Mouse (Mus musculus) lung, postnatal 0 days (tissue): ENCODE data around the gene Arhgap8. TPM values are rescaled to one million over a fixed set of nuclear protein-coding genes. Genes with fewer than 3 reads are reported as not detected.

Experiments used
- ATAC-seq: fragments of 200-750 bp; cut with Nextera tagmentation; 2 replicates; pipeline ENCODE4 v1.8.0; 2017; ENCODE audit warnings: moderate library complexity
- DNase-seq: peaks from one replicate; pipeline ENCODE4 v3.0.0-alpha.2; 2016; ENCODE audit warnings: low spot score
- H3K27ac ChIP-seq: fragments of 300-500 bp; sonication (generic); 2 replicates; pipeline ENCODE4 v1.5.1; 2014; ENCODE audit warnings: antibody characterized with exemption, mild to moderate bottlenecking, low read length, mixed read lengths
- H3K27me3 ChIP-seq: fragments of 300-500 bp; sonication (generic); replicated peaks from 2 replicates; pipeline ENCODE4 v1.6.1; 2014; ENCODE audit warnings: low read length, mixed read lengths; ENCODE audit not compliant: insufficient read depth
- H3K36me3 ChIP-seq: fragments of 300-500 bp; sonication (generic); 2 replicates; pipeline ENCODE4 v1.6.1; 2014; ENCODE audit warnings: low read length, mixed read lengths; ENCODE audit not compliant: insufficient read depth
- H3K4me1 ChIP-seq: fragments of 300-500 bp; sonication (generic); 2 replicates; pipeline ENCODE4 v1.6.1; 2014; ENCODE audit warnings: antibody characterized with exemption, low read depth, low read length, mixed read lengths; ENCODE audit not compliant: insufficient read depth
- H3K4me2 ChIP-seq: fragments of 300-500 bp; sonication (generic); replicated peaks from 2 replicates; pipeline ENCODE4 v1.6.1; 2014; ENCODE audit warnings: low read depth, mild to moderate bottlenecking, low read length, moderate library complexity, mixed read lengths
- H3K4me3 ChIP-seq: fragments of 300-500 bp; sonication (generic); 2 replicates; pipeline ENCODE4 v1.5.1; 2014; ENCODE audit warnings: low read depth, low read length
- H3K9ac ChIP-seq: fragments of 300-500 bp; sonication (generic); replicated peaks from 2 replicates; pipeline ENCODE4 v1.6.1; 2014; ENCODE audit warnings: low read depth, mild to moderate bottlenecking
- H3K9me3 ChIP-seq: fragments of 300-500 bp; sonication (generic); 2 replicates; pipeline ENCODE4 v1.6.1; 2016; ENCODE audit warnings: low read length, mixed read lengths
- CTCF ChIP-seq: IDR thresholded peaks from 2 replicates; pipeline ENCODE4 v1.5.1; 2016; ENCODE audit warnings: antibody characterized with exemption, mild to moderate bottlenecking
- EP300 ChIP-seq: IDR thresholded peaks from 2 replicates; pipeline ENCODE4 v1.6.1; 2016; ENCODE audit warnings: antibody characterized with exemption, mild to moderate bottlenecking, control low read depth
- WGBS: fragments of 180-500 bp; shearing (Covaris S2); extraction: QIAGEN DNeasy Blood & Tissue Kit; methylation state at CpG from one replicate; pipeline ENCODE4 v1.1.7; 2014; 5-methylcytosine and 5-hydroxymethylcytosine counted together
- polyA plus RNA-seq: library from polyadenylated mRNA; unstranded; fragments of >200 nt; fragmentation: Nextera tagmentation; extraction: Ambion mirVana; gene quantifications from 2 replicates; pipeline ENCODE4 v1.2.1, GENCODE M21; 2015

Gene Arhgap8
- polyA plus RNA-seq, 1 experiment from 2014 or later: 15.9 TPM

DNA sequence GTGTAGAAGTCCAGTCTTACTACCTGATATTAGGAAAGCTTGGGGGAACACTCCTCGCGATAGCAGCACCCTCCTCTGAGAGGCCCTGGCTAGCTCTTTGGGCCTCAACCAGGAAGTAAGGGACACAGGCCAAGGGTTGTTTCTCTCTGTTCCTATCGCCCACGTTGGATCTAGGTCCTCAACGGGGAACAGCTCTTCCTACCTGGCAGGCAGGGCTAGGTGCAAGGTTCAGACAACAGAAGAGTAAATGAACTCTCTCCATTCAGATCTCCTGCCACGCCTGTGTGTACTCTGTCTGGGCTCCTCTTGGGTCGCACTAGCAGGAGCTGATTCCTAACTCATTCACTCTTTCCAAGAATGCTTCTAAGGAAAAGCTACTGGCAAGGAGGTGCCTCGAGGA lies 44.5 kb upstream of the Arhgap8 start:
- Histone ChIP-seq H3K9ac (no peak overlapping the region), H3K9me3 (no peaks in the 10 kb centered on the region), H3K36me3 (no peaks in the 10 kb centered on the region), H3K4me1 (peaks cover 5% of the 10 kb centered on the region; the same call in 1 of the 2 replicates), H3K27ac (no peak overlapping the region), H3K4me2 (no peak overlapping the region), H3K27me3 (no peaks in the 10 kb centered on the region), H3K4me3 (no peak overlapping the region)
- DNase-seq (no peak), ATAC-seq (no peak)
- TF ChIP-seq EP300 (no peak), CTCF (no peak)
- 47% methylated on average over 8 of the region's 8 CpGs for WGBS

DNA sequence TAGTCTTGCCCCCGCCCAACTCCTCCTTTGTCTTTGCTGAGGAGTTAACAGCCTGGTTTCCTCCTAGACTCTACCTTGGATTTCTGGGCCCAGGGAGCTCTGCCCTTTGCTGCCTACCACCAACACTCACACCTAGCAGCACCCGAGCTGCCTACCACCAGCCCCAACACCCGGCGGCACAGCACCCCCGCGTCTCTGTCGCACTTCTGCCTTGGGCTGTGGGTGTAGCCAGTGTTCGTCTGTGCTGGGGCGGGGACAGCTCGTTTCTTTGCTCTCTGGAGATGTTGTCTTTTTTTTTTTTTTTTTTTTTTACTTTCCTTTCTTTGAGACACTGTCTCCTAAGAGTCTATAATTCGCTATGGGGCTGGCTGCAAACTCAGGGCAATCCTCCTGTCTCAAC lies 41.9 kb upstream of the Arhgap8 start:
- DNase-seq (no peak), ATAC-seq (no peak)
- Histone ChIP-seq H3K27me3 (no peaks in the 10 kb centered on the region), H3K27ac (no peak overlapping the region), H3K9ac (no peak overlapping the region), H3K4me3 (no peak overlapping the region), H3K4me2 (no peak overlapping the region), H3K4me1 (peaks cover 5% of the 10 kb centered on the region; the same call in 1 of the 2 replicates), H3K9me3 (no peaks in the 10 kb centered on the region), H3K36me3 (no peaks in the 10 kb centered on the region)
- 52% methylated on average over 11 of the region's 11 CpGs for WGBS
- TF ChIP-seq EP300: no peak
- TF ChIP-seq CTCF: no peak

DNA sequence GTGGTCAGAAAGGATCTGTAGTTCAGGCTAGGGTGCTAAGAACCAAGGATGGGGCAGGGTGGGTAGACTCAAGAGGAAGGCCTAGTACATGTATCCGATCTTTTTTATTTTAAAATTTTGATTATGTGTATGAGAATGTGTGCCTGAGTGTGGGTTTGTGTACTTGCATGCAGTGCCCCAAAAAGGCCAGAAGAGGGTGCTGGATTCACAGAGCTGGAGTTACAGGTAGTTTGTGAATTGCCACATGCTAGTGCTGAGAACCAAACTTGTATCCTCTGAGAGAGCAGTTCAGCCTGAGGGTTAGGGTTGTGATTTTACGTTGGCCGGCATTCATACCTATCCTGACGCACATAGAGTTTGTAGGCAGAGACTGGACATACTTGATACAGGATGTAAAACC lies 40.8 kb upstream of the Arhgap8 start:
- 92% methylated on average over 4 of the region's 4 CpGs for WGBS
- H3K4me2 ChIP-seq: no peak overlapping the region
- TF ChIP-seq EP300 (no peak), CTCF (peak; percentile 61)
- H3K4me3 ChIP-seq: no peak overlapping the region
- H3K9ac ChIP-seq: no peak overlapping the region
- ATAC-seq (no peak), DNase-seq (no peak)
- H3K27me3 ChIP-seq: no peaks in the 10 kb centered on the region
- H3K4me1 ChIP-seq: peaks cover 5% of the 10 kb centered on the region; the same call in 1 of the 2 replicates
- H3K9me3 ChIP-seq: no peaks in the 10 kb centered on the region
- no peak overlapping the region for H3K27ac ChIP-seq
- no peaks in the 10 kb centered on the region for H3K36me3 ChIP-seq

DNA sequence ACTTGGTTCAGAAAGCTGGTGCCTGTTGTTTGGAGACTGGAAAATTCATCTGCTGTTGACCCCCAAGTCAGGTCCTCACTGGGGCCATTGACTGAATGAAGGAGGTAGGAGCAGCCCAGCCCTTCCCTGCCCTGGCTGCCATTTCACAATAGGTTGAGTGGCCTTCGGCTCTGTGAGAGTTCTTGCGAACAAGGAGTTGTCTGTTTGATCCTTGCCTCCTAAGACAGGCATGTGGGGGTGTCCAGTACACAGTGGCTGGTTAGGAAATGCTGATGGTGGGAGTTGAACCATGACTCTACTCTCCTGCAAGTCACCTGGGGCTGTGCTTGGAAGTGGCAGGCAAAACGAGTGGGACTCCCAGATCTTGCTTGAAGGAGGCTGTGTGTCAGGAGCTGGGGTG lies 40.1 kb upstream of the Arhgap8 start:
- no peak for TF ChIP-seq CTCF
- no peak for TF ChIP-seq EP300
- WGBS: 52% methylated on average over 3 of the region's 3 CpGs

GRCm38 (mm10) chr15:84680545-84681454 lies 39.1 kb upstream of the Arhgap8 start:
- H3K27ac ChIP-seq: peak overlapping the region; percentile 64; the same call in 1 of the 2 replicates
- DNase-seq: peak; percentile 83
- 4% methylated on average over 49 of the region's 77 CpGs for WGBS
- peak; percentile 88 for ATAC-seq
- TF ChIP-seq CTCF: no peak
- no peak for TF ChIP-seq EP300
- H3K27me3 ChIP-seq: no peaks in the 10 kb centered on the region
- no peaks in the 10 kb centered on the region for H3K9me3 ChIP-seq
- peaks cover 5% of the 10 kb centered on the region; the same call in 1 of the 2 replicates for H3K4me1 ChIP-seq
- H3K4me2 ChIP-seq: peak overlapping the region; percentile 96
- H3K9ac ChIP-seq: peak overlapping the region; percentile 76
- no peaks in the 10 kb centered on the region for H3K36me3 ChIP-seq
- peak overlapping the region; percentile 62 for H3K4me3 ChIP-seq

More for the DNA sequence above, 40.1 kb upstream of the Arhgap8 start:
- no peak overlapping the region for H3K27ac ChIP-seq
- H3K9me3 ChIP-seq: no peaks in the 10 kb centered on the region
- peaks cover 5% of the 10 kb centered on the region; the same call in 1 of the 2 replicates for H3K4me1 ChIP-seq
- no peak overlapping the region for H3K4me3 ChIP-seq
- no peak overlapping the region for H3K4me2 ChIP-seq
- H3K9ac ChIP-seq: no peak overlapping the region
- no peaks in the 10 kb centered on the region for H3K36me3 ChIP-seq
- DNase-seq: no peak
- no peaks in the 10 kb centered on the region for H3K27me3 ChIP-seq
- no peak for ATAC-seq

GRCm38 (mm10) chr15:84681455-84682193 lies 38.2 kb upstream of the Arhgap8 start:
- TF ChIP-seq CTCF (peak; percentile 43), EP300 (no peak)
- no peaks in the 10 kb centered on the region for H3K36me3 ChIP-seq
- DNase-seq (peak; percentile 76), ATAC-seq (peak; percentile 63)
- 1% methylated on average over 18 of the region's 31 CpGs for WGBS
- peak overlapping the region; percentile 62 for H3K4me3 ChIP-seq
- H3K4me2 ChIP-seq: peak overlapping the region; percentile 96
- H3K9ac ChIP-seq: peak overlapping the region; percentile 76
- peak overlapping the region; percentile 64; the same call in 1 of the 2 replicates for H3K27ac ChIP-seq
- peaks cover 5% of the 10 kb centered on the region; the same call in 1 of the 2 replicates for H3K4me1 ChIP-seq
- no peaks in the 10 kb centered on the region for H3K9me3 ChIP-seq
- H3K27me3 ChIP-seq: no peaks in the 10 kb centered on the region
